Mouse (Mus musculus) layer of hippocampus, postnatal 14 days (tissue): Measurements from ENCODE around the gene Cdc20. TPM values are rescaled to one million over a fixed set of nuclear protein-coding genes. Genes with fewer than 3 reads are reported as not detected.

ENCODE experiments used
- DNase-seq, 2 experiments: peaks; one replicate each; pipeline ENCODE4 v3.0.0; 2021 to 2022; ENCODE audit warnings: low spot score in 2 of 2, mixed read lengths in 1 of 2
- total RNA-seq, 2 experiments: library from RNA; stranded (reverse); gene quantifications; 2 replicates each; pipeline ENCODE4 v1.2.3; 2021

Gene Cdc20
- total RNA-seq, 2 experiments from 2014 or later, result 2.1 to 3.4 TPM

DNA sequence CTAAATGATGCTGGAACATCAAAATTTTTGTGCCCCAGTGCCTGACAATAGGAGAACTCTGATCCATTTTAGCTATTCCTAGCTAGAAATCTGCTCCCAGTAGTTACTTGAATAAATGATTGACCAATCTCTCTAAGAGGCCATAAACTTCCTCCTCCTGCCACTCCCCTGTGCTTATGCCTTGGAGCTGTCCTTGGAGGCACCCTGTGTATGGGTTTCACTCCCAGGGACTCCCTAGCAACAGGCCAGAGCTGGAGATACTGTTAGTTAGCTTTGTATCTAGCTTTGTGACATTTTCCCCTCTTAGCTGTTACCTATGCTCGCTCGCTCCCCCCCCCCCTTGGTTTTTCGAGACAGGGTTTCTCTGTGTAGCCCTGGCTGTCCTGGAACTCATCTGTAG lies 15.8 kb downstream of the Cdc20 start:
- no peak for DNase-seq

GRCm38 (mm10) chr4:118417112-118417797 lies 19.9 kb downstream of the Cdc20 start:
- no peak for DNase-seq

DNA sequence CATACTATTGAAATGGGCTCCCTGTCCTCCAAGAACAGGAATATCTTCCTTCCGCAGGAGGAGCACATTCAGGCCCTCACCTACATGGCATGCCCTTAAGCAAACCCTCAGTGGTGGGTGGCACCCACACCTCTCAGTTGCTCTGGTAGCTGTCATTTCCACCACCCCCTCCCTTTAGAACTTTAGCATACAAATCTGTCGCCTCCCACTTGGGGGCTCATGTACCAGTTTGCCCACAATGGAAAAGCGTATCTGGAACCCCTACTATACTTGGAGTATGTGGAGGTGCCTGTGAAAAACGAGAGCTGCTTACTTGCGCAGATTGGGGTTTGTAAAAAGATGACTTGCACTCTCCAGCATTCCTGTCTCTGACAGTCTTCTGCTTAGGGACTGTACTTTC lies 20.8 kb downstream of the Cdc20 start:
- DNase-seq, result no peak

- no peak for DNase-seq
Measured at GRCm38 (mm10) chr4:118415779-118416178, 21.4 kb downstream of the Cdc20 start.

- DNase-seq, result no peak
Measured at GRCm38 (mm10) chr4:118413553-118413952, 23.6 kb downstream of the Cdc20 start.

DNA sequence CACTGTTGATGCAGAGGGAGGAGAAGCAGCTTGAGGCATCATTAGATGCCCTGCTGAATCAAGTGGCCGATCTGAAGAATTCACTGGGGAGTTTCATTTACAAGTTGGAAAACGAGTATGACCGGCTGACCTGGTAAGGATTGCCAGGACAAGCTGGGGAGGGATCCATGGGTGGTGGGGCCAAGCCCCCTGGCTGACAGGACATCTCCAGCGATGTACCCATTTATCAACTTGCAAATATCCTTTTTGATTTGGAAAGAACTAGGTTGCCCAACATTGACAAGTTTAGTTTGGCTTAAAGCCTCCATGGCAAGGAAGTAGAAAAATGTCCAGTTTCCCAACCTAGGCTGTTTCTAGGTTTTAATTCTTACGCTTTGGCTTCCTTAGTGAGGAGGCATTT lies 26.3 kb downstream of the Cdc20 start:
- no peak for DNase-seq

DNA sequence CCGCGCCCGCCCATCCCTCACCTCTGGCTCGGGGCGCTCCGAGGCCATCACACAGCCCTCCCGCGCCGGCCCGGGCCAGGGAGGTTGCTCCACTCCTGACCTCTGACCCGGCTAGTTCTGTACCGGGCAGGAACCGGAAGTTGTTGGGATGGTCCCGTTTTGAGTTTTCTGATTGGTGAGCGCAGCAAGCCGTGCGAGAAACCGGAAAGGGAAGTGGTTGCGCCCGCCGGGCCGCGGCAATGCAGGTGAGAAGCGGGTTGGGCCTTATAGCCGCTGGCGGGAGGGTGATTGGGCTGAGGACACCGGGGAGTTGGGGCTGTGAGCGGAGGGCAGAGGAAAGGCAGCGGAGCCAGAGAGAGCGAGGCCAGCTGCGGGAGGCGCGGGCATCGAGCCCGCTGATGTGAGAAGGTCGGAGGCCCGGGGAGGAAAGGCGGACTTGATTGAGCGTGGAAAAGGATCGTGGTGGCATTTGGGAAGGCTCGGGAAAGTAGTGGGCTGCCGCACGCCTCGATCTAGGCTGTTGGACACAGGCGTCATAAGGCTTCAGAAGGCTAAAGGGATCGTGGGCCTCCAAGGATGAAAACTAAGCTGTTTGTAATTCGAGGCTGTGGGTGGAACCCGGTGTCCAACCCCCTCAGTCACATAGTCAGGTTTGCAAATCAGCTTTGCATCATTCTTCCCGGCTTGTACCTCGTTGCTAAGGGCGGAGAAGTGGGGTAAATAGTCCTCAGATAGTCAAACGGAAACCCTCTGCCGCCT lies 27.8 kb downstream of the Cdc20 start, which contains the start of the genes Szt2 and Med8:
TSS of gene Szt2 (minus strand) at position 132 of the 759 bp plus-strand sequence.
TSS of gene Med8 (plus strand) at position 196 of the 759 bp plus-strand sequence.
- peak; percentile 86 to 93 for DNase-seq

GRCm38 (mm10) chr4:118402701-118403100 lies 34.5 kb downstream of the Cdc20 start:
- no peak for DNase-seq

DNA sequence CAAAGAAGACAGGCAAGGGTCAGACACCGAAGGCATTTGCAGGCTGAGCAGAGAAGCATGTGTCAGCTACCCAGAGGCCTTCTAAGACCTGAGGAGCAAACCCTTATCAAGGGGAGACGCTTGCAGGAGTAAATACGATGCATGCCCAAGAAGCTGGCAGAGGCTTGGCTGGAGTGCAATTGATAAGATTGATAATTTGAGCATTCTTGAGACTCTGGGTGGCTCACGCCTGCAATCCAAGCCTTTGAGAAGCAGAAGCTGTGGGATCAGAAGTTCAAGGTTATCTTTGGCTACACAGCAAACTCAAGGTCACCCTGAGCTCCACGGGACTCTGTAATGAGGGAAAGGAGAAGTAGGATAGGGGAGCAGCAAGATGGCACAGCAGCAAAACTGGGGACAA lies 35.2 kb downstream of the Cdc20 start:
- DNase-seq, result no peak

DNA sequence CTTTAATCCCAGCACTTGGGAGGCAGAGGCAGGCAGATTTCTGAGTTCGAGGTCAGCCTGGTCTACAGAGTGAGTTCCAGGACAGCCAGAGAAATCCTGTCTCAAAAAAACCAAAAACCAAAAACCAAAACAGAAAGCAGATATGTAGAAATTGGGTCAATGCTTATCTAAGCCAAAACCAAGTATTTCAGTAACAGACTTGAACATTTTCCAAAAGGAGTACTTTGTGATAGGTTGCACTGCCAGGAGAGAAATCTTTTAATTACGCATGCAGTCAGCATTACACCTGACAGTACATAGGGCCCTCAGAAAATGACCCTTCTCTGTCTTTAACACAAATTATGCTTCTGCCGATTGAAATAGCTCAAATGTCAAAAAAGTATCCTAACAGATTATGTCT lies 35.7 kb downstream of the Cdc20 start:
- no peak for DNase-seq

DNA sequence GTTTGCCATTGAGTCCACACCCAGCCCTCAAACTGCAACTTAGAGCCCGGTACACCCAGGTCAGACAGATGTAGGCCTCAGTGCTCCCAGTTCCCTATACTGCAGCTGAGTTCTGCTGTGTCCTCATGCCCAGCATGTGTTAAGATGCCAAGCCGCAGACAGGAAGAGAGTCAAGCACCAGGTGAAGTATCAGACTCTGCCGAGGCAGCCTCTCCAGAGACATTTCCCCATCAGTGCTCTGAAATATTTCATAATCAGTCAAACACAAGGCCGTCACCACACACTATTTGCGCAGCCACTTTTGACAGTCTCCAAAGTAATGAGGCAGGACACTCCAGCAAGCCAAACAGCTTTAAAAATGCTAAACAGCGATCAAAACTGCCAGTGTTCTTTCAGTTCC lies 38.8 kb downstream of the Cdc20 start:
- DNase-seq, result no peak

DNA sequence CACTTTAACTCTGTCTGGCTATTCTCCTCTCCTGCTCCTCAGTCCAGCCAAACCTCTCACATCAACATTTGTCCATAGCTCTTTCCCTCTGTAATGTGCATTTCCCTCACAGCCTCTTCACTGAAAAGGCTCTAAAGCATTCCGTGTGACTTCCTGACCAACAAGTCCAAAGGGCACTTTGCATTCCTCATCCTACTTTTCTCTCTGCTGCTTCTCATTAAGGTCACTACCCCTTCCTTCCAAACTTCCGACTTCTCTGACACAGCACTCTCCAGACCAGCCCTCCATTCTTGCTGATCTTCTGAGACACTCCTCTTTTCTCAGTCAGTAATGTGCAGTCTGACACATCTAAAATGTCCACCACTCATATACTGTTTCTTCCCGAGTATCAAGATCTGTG lies 40.7 kb downstream of the Cdc20 start:
- DNase-seq, result no peak

DNA sequence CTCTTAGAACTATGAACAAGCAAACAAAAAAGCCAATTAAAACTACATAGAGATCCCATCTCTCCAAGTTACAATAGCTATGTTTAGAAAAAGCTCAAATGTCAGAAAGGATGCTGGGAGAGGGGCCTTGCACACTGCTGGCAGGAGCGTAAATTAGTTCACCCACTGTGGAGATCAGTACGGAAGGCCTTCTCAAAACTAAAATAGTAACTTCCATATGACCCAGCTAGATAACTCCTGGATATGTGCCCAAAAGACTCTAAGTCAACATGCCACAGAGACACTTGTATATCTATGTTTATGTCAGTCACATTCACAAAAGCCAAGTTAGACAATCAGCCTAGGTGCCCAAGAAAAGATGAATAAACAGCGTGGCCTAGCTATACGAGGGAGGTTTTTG lies 41.9 kb downstream of the Cdc20 start:
- DNase-seq, result no peak

DNA sequence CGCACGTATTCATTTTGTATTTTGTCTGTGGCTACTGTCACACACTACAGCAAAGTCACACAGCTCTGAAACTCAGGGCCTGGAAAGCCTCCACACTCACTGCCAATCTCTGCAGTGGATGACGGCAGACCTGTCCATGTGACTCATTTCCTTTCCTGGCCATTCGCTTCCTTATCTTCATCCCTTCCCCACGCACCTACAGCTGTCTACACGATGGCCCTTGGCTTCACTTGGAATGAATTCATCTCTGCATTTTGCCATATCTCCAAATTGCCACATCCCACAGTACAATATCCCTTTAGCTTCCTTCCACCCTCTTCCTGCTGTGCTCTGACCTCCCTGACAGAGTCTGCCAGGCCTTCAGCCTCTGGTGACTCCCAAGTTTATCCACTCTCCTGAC lies 42.6 kb downstream of the Cdc20 start:
- no peak for DNase-seq

DNA sequence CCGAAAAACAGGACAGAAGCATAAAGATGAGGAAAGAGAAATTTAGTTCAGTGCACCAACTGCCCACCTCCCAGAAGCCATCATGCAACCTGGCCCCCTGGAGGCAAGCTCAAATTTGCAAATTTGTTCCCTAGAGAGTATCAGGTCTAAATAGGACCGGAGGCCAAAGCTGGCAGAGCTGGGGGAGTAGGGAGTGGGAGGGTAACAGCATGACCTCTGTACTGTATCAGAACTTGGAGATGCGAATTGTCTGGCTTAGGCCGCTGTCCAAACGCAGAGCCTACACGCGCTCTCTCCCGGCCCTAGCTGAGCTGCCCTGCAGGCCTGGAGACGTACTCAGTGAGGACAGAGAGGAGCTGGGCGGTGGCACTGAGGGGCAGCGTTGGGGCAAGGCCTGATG lies 47.0 kb downstream of the Cdc20 start:
- DNase-seq, result no peak

DNA sequence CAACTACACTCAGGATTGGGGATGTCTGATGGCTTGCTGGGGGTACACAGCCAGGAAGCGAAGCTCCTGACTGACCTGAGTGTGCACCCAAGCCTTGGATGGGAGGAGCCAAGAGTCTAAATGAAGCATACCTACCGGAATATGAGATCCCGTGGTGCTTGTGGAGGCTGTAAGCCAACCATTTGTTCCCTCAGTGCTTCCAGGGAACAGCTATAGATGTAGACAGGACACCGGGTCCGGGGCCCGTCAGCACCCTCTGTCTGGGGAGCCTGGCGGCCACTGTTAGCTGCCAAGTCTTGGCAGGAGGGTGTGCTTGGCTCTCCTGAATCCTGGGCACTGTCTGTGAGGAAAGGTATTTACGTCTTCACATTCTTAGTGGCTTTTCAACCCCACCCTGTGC lies 49.8 kb downstream of the Cdc20 start:
- no peak for DNase-seq

GRCm38 (mm10) chr4:118383271-118383670 lies 53.9 kb downstream of the Cdc20 start:
- DNase-seq, result no peak

Other genes with a start within 250 kb of the Cdc20 start
- 100 to 1,000 TPM; 106 to 112 TPM for gene Ptprf, start 145.9 kb downstream of the Cdc20 start, total RNA-seq
- gene Szt2, start 28.1 kb downstream of the Cdc20 start, total RNA-seq, result 10 to 100 TPM; 34.2 to 43.8 TPM
- gene Med8, start 28.0 kb downstream of the Cdc20 start, total RNA-seq, result 10 to 100 TPM; 63.7 to 63.9 TPM
- 10 to 100 TPM; 26.3 to 27.8 TPM for gene Elovl1, start 9.3 kb downstream of the Cdc20 start, total RNA-seq
- gene Mpl, start 20.2 kb upstream of the Cdc20 start, total RNA-seq, result under 1 TPM in 1 of 2 experiments, not detected in 1; 0.33 TPM
- 10 to 100 TPM; 10.9 to 13.3 TPM for gene Tie1, start 52.7 kb upstream of the Cdc20 start, total RNA-seq
- not detected for gene 2610528J11Rik, start 89.6 kb upstream of the Cdc20 start, total RNA-seq
- gene Tmem125, start 106.7 kb upstream of the Cdc20 start, total RNA-seq, result 1 to 10 TPM; 8.5 to 9.1 TPM
- under 1 TPM; 0.76 to 0.99 TPM for gene Cfap57, start 183.4 kb upstream of the Cdc20 start, total RNA-seq
- gene Ebna1bp2, start 183.4 kb upstream of the Cdc20 start, total RNA-seq, result 10 to 100 TPM; 49.2 to 55.5 TPM
- gene Olfr62, start 221.6 kb upstream of the Cdc20 start, total RNA-seq, result not detected